Mouse (Mus musculus) forebrain, embryonic 11.5 days (tissue): ENCODE results near the gene Mdm2. TPM values are rescaled to one million over a fixed set of nuclear protein-coding genes. Genes with fewer than 3 reads are reported as not detected.

ENCODE experiments used
- ATAC-seq: fragments of 200-750 bp; cut with Nextera tagmentation; replicated peaks from 2 replicates; pipeline ENCODE4 v1.8.0; 2017; ENCODE audit warnings: moderate TSS enrichment; ENCODE audit not compliant: low FRiP score
- DNase-seq: peaks from one replicate; pipeline ENCODE4 v3.0.0-alpha.2; 2017; ENCODE audit warnings: low spot score
- H3K27ac ChIP-seq: fragments of 300-500 bp; sonication (generic); 2 replicates; pipeline ENCODE4 v1.5.1; 2014; ENCODE audit warnings: low read depth, low read length
- H3K27me3 ChIP-seq: fragments of 300-500 bp; sonication (generic); 2 replicates; pipeline ENCODE4 v1.6.1; 2014; ENCODE audit warnings: mild to moderate bottlenecking, low read length, mixed read lengths; ENCODE audit not compliant: control insufficient read depth, insufficient read depth
- H3K36me3 ChIP-seq: fragments of 300-500 bp; sonication (generic); 2 replicates; pipeline ENCODE4 v1.6.1; 2014; ENCODE audit warnings: mild to moderate bottlenecking, low read length, moderate library complexity, mixed read lengths; ENCODE audit not compliant: control insufficient read depth, insufficient read depth
- H3K4me1 ChIP-seq: fragments of 300-500 bp; sonication (generic); replicated peaks from 2 replicates; pipeline ENCODE4 v1.6.1; 2014; ENCODE audit warnings: low read length, mixed read lengths; ENCODE audit not compliant: control insufficient read depth, insufficient read depth
- H3K4me2 ChIP-seq: fragments of 300-500 bp; sonication (generic); 2 replicates; pipeline ENCODE4 v1.6.1; 2014; ENCODE audit warnings: low read depth, mild to moderate bottlenecking, low read length, moderate library complexity, mixed read lengths; ENCODE audit not compliant: severe bottlenecking
- H3K4me3 ChIP-seq: fragments of 300-500 bp; sonication (generic); 2 replicates; pipeline ENCODE4 v1.5.1; 2014; ENCODE audit warnings: low read depth, low read length
- H3K9ac ChIP-seq: fragments of 300-500 bp; sonication (generic); 2 replicates; pipeline ENCODE4 v1.6.1; 2014; ENCODE audit warnings: low read length
- H3K9me3 ChIP-seq: fragments of 300-500 bp; sonication (generic); 2 replicates; pipeline ENCODE4 v1.6.1; 2016; ENCODE audit warnings: low read length, mixed read lengths; ENCODE audit not compliant: control insufficient read depth
- WGBS: fragments of 180-500 bp; shearing (Covaris S2); extraction: QIAGEN DNeasy Blood & Tissue Kit; methylation state at CpG from one replicate; pipeline ENCODE4 v1.1.7; 2014; 5-methylcytosine and 5-hydroxymethylcytosine counted together
- polyA plus RNA-seq: library from polyadenylated mRNA; unstranded; fragments of >200 nt; fragmentation: Nextera tagmentation; extraction: Ambion mirVana; gene quantifications from 2 replicates; pipeline ENCODE4 v1.2.1, GENCODE M21; 2014

Mdm2 gene
- polyA plus RNA-seq, 1 experiment from 2014 or later, result 91.6 TPM

DNA sequence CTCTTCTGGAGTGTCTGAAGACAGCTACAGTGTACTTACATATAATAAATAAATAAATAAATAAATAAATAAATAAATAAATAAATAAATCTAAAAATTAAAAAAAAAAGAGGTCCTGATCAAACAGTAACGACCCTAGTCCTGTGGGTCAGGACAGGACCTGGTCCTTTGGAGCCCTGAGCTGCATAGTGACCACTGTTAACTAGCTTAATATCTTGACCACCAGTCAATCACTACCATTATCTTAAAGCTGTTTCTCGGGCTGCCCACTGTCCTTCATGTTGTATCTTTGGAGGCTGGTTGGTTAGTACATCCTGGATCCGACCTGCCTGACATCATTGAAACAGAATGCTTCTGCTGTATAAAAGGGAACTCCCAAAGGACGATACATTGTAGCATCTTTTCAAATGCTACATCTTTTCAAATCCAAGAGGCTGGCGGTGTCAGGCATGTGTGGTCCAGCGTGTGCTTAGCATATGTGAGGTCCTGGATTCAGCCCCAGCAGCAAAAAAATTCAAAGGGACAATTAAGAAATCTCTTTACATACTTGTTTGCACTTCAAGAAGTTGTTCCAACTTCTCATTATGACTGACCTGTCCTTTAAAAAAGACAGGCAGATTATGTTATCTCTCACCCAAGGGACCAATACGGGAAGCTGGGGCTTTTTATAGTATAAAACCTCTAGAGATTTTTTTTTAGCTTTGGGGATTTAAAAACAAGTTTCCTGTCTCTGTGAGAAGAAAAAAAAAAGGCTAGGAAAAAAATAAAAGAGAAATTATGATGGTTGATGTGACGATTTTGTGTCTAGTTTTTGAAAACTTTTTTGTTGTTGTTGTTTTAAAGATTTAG lies 57.4 kb downstream of the Mdm2 start:
- no peaks in the 10 kb centered on the region for H3K27me3 ChIP-seq
- 89% methylated on average over 8 of the region's 8 CpGs for WGBS
- no peak overlapping the region for H3K27ac ChIP-seq
- H3K9me3 ChIP-seq, result no peaks in the 10 kb centered on the region
- H3K36me3 ChIP-seq, result no peaks in the 10 kb centered on the region
- DNase-seq (no peak), ATAC-seq (no peak)
- no peak overlapping the region for H3K4me2 ChIP-seq
- no peak overlapping the region for H3K9ac ChIP-seq
- H3K4me3 ChIP-seq, result no peak overlapping the region
- no peaks in the 10 kb centered on the region for H3K4me1 ChIP-seq

DNA sequence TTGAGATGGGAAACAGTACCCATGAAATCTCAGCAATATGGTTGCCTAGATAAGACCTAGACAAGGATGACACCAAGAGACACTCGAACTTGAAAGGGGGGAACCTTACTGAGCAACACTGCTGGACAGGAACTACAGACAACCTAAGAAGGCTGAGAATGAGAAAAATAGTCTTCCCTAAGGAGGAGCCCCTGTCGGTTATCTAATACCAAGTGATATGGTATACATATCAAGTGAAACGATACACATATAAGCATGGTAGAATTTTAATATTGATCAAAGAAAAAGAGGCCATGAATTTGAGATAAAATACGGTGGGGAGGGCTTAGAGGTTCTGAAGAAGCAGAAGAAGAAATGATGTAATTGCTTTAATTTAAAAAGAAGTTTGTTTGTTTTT lies 58.2 kb downstream of the Mdm2 start:
- WGBS, result 95% methylated on average over 4 of the region's 4 CpGs
- no peaks in the 10 kb centered on the region for H3K4me1 ChIP-seq
- H3K27ac ChIP-seq, result no peak overlapping the region
- no peaks in the 10 kb centered on the region for H3K27me3 ChIP-seq
- no peak overlapping the region for H3K4me2 ChIP-seq
- no peaks in the 10 kb centered on the region for H3K9me3 ChIP-seq
- H3K36me3 ChIP-seq, result no peaks in the 10 kb centered on the region
- H3K9ac ChIP-seq, result no peak overlapping the region
- ATAC-seq, result no peak
- H3K4me3 ChIP-seq, result no peak overlapping the region
- DNase-seq, result no peak

DNA sequence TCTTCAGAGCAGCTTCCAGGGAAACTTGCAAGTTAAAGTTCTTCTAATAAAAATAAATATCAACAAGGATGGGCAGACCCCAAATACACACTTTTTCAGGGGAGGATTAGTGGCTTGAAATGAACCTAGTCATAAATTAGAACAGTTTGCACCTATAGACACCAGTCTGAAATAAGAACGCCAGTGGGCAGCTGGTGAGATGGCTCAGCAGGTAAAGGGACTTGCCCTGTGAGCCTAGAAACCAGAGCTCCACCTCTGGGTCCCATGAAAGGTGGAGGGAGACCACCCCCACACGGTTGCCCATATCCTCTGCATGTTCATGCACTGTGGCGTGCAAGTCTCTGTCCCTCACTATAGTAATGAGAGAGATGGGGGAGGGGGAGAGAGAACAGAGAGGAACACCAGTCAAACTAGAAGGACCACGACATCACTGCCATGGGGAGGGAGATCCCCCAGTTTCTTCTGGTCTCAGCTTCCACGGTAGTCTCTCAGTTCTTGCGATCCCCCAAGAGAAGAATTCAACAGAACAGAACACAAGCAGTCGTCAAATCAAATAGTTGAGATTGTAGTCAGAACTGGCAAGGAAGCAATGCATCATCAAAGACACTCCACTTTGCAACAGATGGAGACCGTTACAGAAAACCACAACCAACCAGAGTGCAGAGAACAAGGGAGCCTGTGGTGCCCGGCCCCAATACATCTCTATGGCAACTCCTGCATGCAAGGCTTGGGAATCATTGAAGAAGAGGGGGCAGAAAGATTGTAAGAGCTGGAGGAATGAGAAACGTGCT lies 58.8 kb downstream of the Mdm2 start:
- no peak overlapping the region for H3K27ac ChIP-seq
- WGBS, result 82% methylated on average over 10 of the region's 10 CpGs
- H3K27me3 ChIP-seq, result no peaks in the 10 kb centered on the region
- no peaks in the 10 kb centered on the region for H3K9me3 ChIP-seq
- DNase-seq (no peak), ATAC-seq (no peak)
- no peak overlapping the region for H3K4me2 ChIP-seq
- H3K9ac ChIP-seq, result no peak overlapping the region
- H3K4me3 ChIP-seq, result no peak overlapping the region
- no peaks in the 10 kb centered on the region for H3K4me1 ChIP-seq
- no peaks in the 10 kb centered on the region for H3K36me3 ChIP-seq

DNA sequence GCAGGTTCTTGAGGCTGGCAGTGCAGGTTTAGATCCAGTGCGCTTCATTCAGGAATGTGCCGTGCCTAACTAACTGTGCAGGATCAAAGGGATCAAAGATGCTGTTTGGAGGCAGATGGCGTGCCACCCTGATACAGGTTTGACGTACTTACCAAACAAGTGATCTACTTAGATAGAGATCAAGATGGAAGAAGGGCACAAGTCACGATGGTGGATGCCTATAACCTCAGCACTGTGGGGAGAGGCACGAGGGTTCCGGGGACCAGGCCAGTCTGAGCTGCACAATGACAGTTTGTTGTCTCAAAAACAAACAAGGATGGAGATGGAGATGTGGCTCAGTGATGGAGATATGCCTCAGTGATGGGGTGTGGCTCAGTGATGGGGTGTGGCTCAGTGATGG lies 59.8 kb downstream of the Mdm2 start:
- Histone ChIP-seq H3K27ac (no peak overlapping the region), H3K4me1 (no peaks in the 10 kb centered on the region), H3K36me3 (no peaks in the 10 kb centered on the region), H3K9ac (no peak overlapping the region), H3K4me2 (no peak overlapping the region), H3K27me3 (no peaks in the 10 kb centered on the region), H3K4me3 (no peak overlapping the region), H3K9me3 (no peaks in the 10 kb centered on the region)
- ATAC-seq, result no peak
- 89% methylated on average over 7 of the region's 7 CpGs for WGBS
- DNase-seq, result no peak

DNA sequence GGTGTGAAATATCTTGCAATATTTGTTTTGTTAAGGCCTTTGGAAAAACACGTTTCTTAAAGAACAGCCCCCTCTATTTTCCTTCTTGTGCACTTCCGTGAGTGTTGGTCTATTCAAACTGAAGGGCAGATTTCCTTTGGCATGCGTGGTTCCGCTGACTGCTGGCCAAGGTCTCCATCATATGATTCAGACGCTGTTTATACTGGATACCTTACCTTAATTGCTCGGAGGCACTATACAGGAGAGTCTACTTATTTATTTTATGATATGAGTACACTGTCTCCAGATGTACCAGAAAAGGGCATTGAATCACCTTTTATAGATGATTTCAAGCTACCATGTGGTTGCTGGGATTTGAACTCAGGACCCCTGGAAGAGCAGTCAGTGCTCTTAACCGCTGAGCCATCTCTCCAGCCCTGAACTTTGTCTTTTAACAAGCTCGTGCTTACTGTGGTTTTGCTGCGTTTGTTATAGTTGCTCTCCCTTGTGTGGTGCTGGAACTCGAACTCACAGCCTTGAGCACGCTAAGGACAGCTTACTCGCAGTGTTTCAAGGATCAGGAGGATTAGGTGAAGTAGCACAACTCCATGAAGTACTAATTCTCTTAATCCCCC lies 60.4 kb downstream of the Mdm2 start:
- Histone ChIP-seq H3K36me3 (no peaks in the 10 kb centered on the region), H3K4me3 (no peak overlapping the region), H3K4me1 (no peaks in the 10 kb centered on the region), H3K9me3 (no peaks in the 10 kb centered on the region), H3K27ac (no peak overlapping the region), H3K27me3 (no peaks in the 10 kb centered on the region), H3K9ac (no peak overlapping the region), H3K4me2 (no peak overlapping the region)
- ATAC-seq, result no peak
- 90% methylated on average over 12 of the region's 12 CpGs for WGBS
- DNase-seq, result no peak

DNA sequence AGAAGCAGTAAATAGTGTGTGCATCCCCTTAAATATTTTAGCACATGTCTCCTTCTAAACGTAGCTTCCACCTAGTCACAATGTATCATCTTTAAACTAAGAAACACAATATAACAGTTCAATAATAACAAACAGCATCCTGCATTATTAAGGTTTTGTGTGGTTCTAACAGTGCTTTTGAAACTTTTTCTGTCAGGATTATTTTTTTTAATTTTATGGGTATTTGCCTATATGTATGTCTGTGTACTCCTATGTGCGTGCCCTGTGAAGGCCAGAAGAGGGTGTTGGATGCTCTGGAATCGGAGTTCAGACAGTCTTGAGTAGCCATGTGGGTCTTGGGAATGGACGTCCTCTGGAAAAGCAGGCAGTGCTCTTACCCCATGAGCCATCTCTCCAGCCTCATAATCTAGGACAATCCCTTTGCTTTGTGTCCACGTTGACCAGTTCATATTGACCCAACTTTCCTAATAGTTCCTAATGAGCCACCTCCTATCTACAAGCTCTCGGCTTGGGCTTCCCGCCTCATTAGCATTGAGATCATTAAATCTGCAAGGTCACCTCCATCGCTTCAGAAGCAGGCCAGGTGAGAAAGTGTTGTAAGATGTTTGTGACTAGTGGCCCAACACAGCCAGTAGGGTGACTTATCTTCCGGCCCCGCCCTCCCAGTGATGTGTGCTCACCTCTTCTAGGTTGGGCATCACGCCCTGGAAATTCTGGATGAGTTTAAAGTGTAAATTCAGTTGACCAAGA lies 61.1 kb downstream of the Mdm2 start:
- no peaks in the 10 kb centered on the region for H3K4me1 ChIP-seq
- H3K36me3 ChIP-seq, result no peaks in the 10 kb centered on the region
- WGBS, result 90% methylated on average over 11 of the region's 11 CpGs
- H3K27me3 ChIP-seq, result no peaks in the 10 kb centered on the region
- H3K9me3 ChIP-seq, result no peaks in the 10 kb centered on the region
- H3K4me2 ChIP-seq, result no peak overlapping the region
- no peak overlapping the region for H3K27ac ChIP-seq
- H3K9ac ChIP-seq, result no peak overlapping the region
- H3K4me3 ChIP-seq, result no peak overlapping the region
- no peak for DNase-seq
- no peak for ATAC-seq

DNA sequence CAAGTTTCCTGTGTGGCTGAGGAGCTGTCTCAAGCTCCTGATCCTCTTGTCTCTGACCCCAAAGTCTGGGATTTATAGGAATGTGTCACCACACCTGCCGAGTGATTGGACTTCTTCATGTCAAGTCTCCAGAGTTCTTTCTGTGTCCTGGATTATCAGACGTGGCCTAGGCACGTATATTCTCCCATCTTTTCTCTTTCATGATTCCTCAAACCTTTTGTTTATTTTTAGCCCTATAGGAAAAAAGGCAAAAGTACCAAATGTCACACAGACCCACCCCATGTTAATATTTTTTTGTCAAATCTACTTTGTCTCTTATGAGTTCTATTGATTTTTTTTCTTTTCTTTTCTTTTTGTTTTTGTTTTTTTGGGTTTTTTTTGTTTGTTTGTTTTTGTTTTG lies 61.9 kb downstream of the Mdm2 start:
- Histone ChIP-seq H3K9me3 (no peaks in the 10 kb centered on the region), H3K27ac (no peak overlapping the region), H3K27me3 (no peaks in the 10 kb centered on the region), H3K4me1 (no peaks in the 10 kb centered on the region), H3K9ac (no peak overlapping the region), H3K4me3 (no peak overlapping the region), H3K36me3 (no peaks in the 10 kb centered on the region), H3K4me2 (no peak overlapping the region)
- ATAC-seq, result no peak
- no peak for DNase-seq
- WGBS, result 88% methylated on average over 3 of the region's 3 CpGs

DNA sequence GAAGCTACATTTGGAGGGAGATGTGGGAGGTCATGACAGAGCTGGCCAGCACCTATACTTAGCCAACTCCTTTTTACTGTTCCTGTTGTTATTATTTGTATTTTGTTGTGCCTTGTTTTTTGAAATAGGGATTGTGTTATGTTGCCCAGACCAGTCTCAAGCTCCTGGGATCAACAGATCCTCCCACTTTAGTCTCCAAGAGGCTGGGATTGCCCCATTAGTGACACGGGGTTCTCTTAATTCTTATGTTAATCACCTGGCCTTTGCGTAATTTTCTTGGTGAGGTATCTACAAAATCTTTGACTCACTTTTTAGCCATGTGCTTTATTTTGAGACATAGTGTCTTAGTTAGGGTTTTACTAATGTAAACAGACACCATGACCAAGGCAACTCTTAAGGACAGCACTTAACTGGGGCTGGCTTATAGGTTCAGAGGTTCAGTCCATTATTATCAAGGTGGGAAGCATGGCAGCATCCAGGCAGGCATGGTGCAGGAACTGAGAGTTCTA lies 62.5 kb downstream of the Mdm2 start:
- no peaks in the 10 kb centered on the region for H3K27me3 ChIP-seq
- 78% methylated on average over 2 of the region's 2 CpGs for WGBS
- H3K9ac ChIP-seq, result no peak overlapping the region
- no peak overlapping the region for H3K4me2 ChIP-seq
- ATAC-seq (no peak), DNase-seq (no peak)
- no peaks in the 10 kb centered on the region for H3K4me1 ChIP-seq
- no peaks in the 10 kb centered on the region for H3K9me3 ChIP-seq
- no peak overlapping the region for H3K4me3 ChIP-seq
- H3K36me3 ChIP-seq, result no peaks in the 10 kb centered on the region
- no peak overlapping the region for H3K27ac ChIP-seq
